Mouse (Mus musculus) intestine, postnatal 0 days (tissue): ENCODE data around the gene Tjp2. TPM values are rescaled to one million over a fixed set of nuclear protein-coding genes. Genes with fewer than 3 reads are reported as not detected.

ENCODE experiments used
- ATAC-seq: fragments of 200-750 bp; cut with Nextera tagmentation; 2 replicates; pipeline ENCODE4 v1.8.0; 2017; ENCODE audit warnings: mild to moderate bottlenecking, moderate TSS enrichment, moderate library complexity
- H3K27ac ChIP-seq: fragments of 300-500 bp; sonication (generic); 2 replicates; pipeline ENCODE4 v1.5.1; 2014; ENCODE audit warnings: mild to moderate bottlenecking, low read depth, low read length, moderate library complexity
- H3K27me3 ChIP-seq: fragments of 300-500 bp; sonication (generic); replicated peaks from 2 replicates; pipeline ENCODE4 v1.6.1; 2014; ENCODE audit warnings: low read length, mixed read lengths; ENCODE audit not compliant: control insufficient read depth, insufficient read depth
- H3K36me3 ChIP-seq: fragments of 300-500 bp; sonication (generic); 2 replicates; pipeline ENCODE4 v1.6.1; 2014; ENCODE audit warnings: mild to moderate bottlenecking, moderate library complexity; ENCODE audit not compliant: control insufficient read depth, insufficient read depth
- H3K4me1 ChIP-seq: fragments of 300-500 bp; sonication (generic); replicated peaks from 2 replicates; pipeline ENCODE4 v1.6.1; 2014; ENCODE audit warnings: antibody characterized with exemption, low read length, mixed read lengths; ENCODE audit not compliant: control insufficient read depth, insufficient read depth
- H3K4me2 ChIP-seq: fragments of 300-500 bp; sonication (generic); replicated peaks from 2 replicates; pipeline ENCODE4 v1.6.1; 2014; ENCODE audit warnings: low read depth, mild to moderate bottlenecking, moderate library complexity
- H3K4me3 ChIP-seq: fragments of 300-500 bp; sonication (generic); 2 replicates; pipeline ENCODE4 v1.5.1; 2014; ENCODE audit warnings: low read depth, low read length
- H3K9ac ChIP-seq: fragments of 300-500 bp; sonication (generic); 2 replicates; pipeline ENCODE4 v1.6.1; 2014; ENCODE audit warnings: mild to moderate bottlenecking, low read depth, low read length
- H3K9me3 ChIP-seq: fragments of 300-500 bp; sonication (generic); 2 replicates; pipeline ENCODE4 v1.6.1; 2016; ENCODE audit warnings: mixed run types; ENCODE audit not compliant: control insufficient read depth
- CTCF ChIP-seq: sonication (generic); IDR thresholded peaks from 2 replicates; pipeline ENCODE4 v1.5.1; 2016; ENCODE audit warnings: low read depth, mild to moderate bottlenecking, control low read depth, antibody characterized with exemption, moderate library complexity
- WGBS: fragments of 180-500 bp; shearing (Covaris S2); extraction: QIAGEN DNeasy Blood & Tissue Kit; methylation state at CpG from one replicate; pipeline ENCODE4 v1.1.7; 2014; 5-methylcytosine and 5-hydroxymethylcytosine counted together
- polyA plus RNA-seq: library from polyadenylated mRNA; unstranded; fragments of >200 nt; fragmentation: Nextera tagmentation; extraction: Ambion mirVana; gene quantifications from 2 replicates; pipeline ENCODE4 v1.2.1, GENCODE M21; 2015

The Tjp2 gene
- polyA plus RNA-seq, 1 experiment from 2014 or later, result 26.2 TPM

DNA sequence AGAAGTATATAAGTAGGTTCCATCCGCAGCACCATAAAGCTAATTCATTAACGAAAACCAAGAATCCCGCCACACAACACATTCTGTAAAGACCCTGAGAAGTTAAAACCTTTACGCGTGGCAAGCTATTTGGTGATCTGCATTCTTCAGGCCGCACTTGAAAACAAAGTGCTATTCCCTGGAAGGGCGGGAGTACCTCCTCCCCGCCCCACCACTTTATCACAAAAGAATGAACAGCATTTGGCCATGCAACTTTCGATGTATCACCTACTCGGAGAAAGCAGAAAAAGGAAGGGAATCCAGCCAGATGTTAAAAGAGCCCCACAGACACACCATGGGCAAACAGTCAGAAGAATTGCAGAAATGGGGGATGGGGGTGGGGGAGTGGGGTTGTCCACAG, 56.3 kb downstream of the Tjp2 start:
- 66% methylated on average over 10 of the region's 10 CpGs for whole genome bisulfite sequencing
- H3K9me3 ChIP-seq, result no peaks in the 10 kb centered on the region
- H3K9ac ChIP-seq, result no peak overlapping the region
- H3K4me2 ChIP-seq, result no peak overlapping the region
- H3K27me3 ChIP-seq, result no peaks in the 10 kb centered on the region
- no peak for TF ChIP-seq CTCF
- no peaks in the 10 kb centered on the region for H3K36me3 ChIP-seq
- no peak overlapping the region for H3K27ac ChIP-seq
- no peak overlapping the region for H3K4me3 ChIP-seq
- no peak for ATAC-seq
- 0 out of 2 replicates have a peak, but pooled peaks cover 3% of the 10 kb centered on the region for H3K4me1 ChIP-seq

DNA sequence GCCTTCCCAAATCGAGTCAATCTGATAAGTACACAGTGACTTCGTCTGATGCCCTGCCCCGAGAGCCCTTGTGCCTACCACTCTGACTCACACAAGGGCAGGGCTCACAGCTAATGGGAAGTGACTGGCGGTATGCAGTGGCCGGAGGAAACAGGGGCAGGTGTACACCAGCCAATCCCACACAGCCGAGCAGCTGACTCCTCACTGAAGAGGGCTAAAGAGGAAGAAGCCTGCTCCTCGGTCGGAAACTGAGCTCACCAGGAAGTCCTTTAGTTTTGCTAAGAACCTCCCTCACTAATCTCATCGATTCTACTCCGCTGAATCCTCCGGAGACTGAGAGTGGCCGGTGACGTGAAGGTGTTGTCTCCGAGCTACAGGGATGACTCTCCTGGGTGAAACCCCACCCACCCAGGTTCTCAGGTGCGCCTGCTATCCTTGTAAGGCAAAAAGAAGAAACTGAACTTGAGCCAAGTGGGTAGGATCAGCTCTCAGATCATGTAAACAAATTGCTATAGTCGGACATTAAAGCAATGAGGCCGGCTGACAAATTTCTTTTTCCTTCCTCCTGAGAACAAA, 58.2 kb downstream of the Tjp2 start:
- Histone ChIP-seq H3K9ac (peak overlapping the region; percentile 38), H3K4me3 (peak overlapping the region; percentile 23), H3K4me1 (0 out of 2 replicates have a peak, but pooled peaks cover 3% of the 10 kb centered on the region), H3K4me2 (peak overlapping the region; percentile 59), H3K27ac (peak overlapping the region; percentile 73), H3K36me3 (no peaks in the 10 kb centered on the region), H3K27me3 (no peaks in the 10 kb centered on the region), H3K9me3 (no peaks in the 10 kb centered on the region)
- WGBS, result 9% methylated on average over 17 of the region's 17 CpGs
- TF ChIP-seq CTCF, result no peak
- peak; percentile 99 for ATAC-seq

DNA sequence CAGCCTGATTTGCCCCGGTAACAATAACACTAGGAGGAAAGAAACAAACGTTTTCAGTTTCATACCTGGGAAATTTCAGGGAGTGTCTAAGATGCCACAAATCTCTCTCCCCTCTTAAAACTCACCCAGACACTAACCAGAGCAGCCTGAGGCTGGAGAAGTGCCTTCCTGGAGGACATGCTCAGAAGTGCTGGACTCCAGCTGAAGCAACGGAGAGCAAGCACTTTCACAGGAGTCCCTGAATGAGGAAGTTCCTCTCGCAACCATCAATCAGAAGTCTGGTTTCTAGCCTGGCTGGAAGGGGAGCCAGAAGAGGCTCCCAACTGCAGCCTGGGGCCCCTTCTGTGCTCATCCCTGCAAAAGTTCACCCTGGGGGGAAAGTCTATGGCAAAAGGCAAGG, 60.9 kb downstream of the Tjp2 start:
- H3K36me3 ChIP-seq, result no peaks in the 10 kb centered on the region
- no peaks in the 10 kb centered on the region for H3K9me3 ChIP-seq
- no peak for ATAC-seq
- 0 out of 2 replicates have a peak, but pooled peaks cover 9% of the 10 kb centered on the region for H3K4me1 ChIP-seq
- H3K4me2 ChIP-seq, result 0 out of 2 replicates have a peak overlapping the region, but pooled peaks have one; percentile 3
- WGBS, result 18% methylated on average over 4 of the region's 4 CpGs
- no peak for TF ChIP-seq CTCF
- H3K27ac ChIP-seq, result peak overlapping the region; percentile 28; the same call in 1 of the 2 replicates
- H3K27me3 ChIP-seq, result no peaks in the 10 kb centered on the region
- H3K4me3 ChIP-seq, result no peak overlapping the region
- H3K9ac ChIP-seq, result no peak overlapping the region

DNA sequence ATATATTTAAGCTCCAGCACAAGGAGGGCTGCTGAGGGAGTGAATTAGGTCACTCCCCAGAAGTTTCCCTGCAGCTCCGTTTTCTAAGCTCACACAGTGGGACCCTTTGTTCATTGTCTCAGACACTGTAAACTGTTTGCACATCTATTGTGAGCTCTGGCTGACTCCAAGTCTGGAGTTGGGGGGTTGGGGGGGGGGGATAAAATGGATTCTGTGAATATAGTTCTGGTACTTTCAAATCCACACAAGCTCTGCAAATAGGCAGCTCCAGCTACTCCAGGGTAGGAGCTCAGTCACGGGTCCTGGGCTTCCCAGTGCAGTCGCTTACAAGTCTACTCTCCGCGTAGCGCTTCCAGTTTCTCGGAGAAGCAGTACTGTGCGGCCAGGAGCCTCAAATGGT, 64.4 kb downstream of the Tjp2 start:
- no peak overlapping the region for H3K9ac ChIP-seq
- no peaks in the 10 kb centered on the region for H3K27me3 ChIP-seq
- no peaks in the 10 kb centered on the region; the same call in 1 of the 2 replicates for H3K36me3 ChIP-seq
- no peak for TF ChIP-seq CTCF
- no peak for ATAC-seq
- 57% methylated on average over 8 of the region's 8 CpGs for WGBS
- H3K27ac ChIP-seq, result no peak overlapping the region
- H3K4me2 ChIP-seq, result no peak overlapping the region
- H3K9me3 ChIP-seq, result no peaks in the 10 kb centered on the region
- H3K4me3 ChIP-seq, result no peak overlapping the region
- H3K4me1 ChIP-seq, result peaks cover 12% of the 10 kb centered on the region; the same call in 1 of the 2 replicates

DNA sequence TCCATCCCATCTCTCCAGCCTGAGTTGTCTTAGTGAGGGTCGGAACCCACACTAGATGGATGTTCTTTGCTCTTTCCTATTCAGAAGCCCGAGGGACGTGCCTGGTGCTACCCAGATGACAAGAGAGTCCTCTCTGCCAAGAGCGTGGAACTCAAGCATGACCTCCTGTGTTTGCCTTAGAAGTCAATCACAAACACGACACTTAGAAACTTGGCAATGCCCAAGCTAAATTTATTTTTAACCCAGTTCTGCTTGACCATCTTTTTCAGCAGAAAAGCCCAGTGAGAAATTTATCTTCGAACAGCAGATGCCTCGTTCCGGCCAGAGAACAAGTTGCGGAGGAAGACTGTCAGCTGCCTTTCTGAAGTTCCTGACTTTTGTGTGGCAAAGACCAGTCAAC, 65.1 kb downstream of the Tjp2 start:
- no peak overlapping the region for H3K4me3 ChIP-seq
- H3K9ac ChIP-seq, result no peak overlapping the region
- H3K36me3 ChIP-seq, result no peaks in the 10 kb centered on the region; the same call in 1 of the 2 replicates
- TF ChIP-seq CTCF, result no peak
- no peak overlapping the region for H3K4me2 ChIP-seq
- no peak for ATAC-seq
- no peak overlapping the region for H3K27ac ChIP-seq
- H3K4me1 ChIP-seq, result peaks cover 14% of the 10 kb centered on the region; the same call in 1 of the 2 replicates
- no peaks in the 10 kb centered on the region for H3K9me3 ChIP-seq
- 48% methylated on average over 9 of the region's 9 CpGs for WGBS
- no peaks in the 10 kb centered on the region for H3K27me3 ChIP-seq

GRCm38 (mm10) chr19:24159334-24159733, 65.5 kb downstream of the Tjp2 start:
- H3K4me2 ChIP-seq, result no peak overlapping the region
- H3K9me3 ChIP-seq, result no peaks in the 10 kb centered on the region
- H3K4me1 ChIP-seq, result peaks cover 14% of the 10 kb centered on the region; the same call in 1 of the 2 replicates
- no peak overlapping the region for H3K4me3 ChIP-seq
- H3K27me3 ChIP-seq, result no peaks in the 10 kb centered on the region
- no peak overlapping the region for H3K27ac ChIP-seq
- 40% methylated on average over 9 of the region's 9 CpGs for WGBS
- TF ChIP-seq CTCF, result no peak
- ATAC-seq, result no peak
- H3K9ac ChIP-seq, result no peak overlapping the region
- no peaks in the 10 kb centered on the region; the same call in 1 of the 2 replicates for H3K36me3 ChIP-seq
